Mouse (Mus musculus) ES-Bruce4 (cell line): ENCODE results near the gene Ints14.

ENCODE experiments used
- CTCF ChIP-seq: IDR thresholded peaks from one replicate; pipeline ENCODE4 v1.8.1; 2011; ENCODE audit warnings: low read depth, low read length
- POLR2A ChIP-seq: IDR thresholded peaks from one replicate; pipeline ENCODE4 v1.8.1; 2011; ENCODE audit warnings: low read length; ENCODE audit not compliant: insufficient read depth

DNA sequence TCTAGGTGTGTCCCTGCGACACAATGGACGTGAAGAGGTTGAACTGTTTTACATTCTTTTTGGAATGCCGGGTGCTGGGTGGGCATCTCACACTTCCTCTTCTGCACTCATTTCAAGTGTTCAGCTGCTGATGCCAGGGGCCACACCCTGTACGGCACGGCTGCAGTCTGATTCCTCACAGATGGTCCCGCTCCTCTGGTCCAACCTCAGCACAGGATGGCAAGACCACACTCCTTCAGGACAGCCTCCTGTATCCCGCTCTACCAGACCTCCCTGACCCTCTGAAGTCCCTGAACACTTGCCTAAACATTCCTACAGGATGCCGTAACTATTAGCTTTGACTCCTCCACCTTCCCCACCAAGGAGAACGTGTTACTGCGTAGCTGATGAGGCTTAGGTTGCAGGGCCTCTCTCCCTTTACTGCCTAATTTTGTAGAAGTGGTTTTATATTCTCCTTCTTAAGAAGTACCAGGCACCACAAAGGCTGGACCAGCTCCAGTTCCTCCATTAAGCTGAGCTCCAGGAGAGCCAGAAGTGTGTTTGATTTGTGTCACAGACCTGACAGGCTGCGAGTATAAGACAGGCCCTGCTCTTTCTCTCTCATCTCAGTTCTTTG, 19.9 kb upstream of the Ints14 start:
- no peak for TF ChIP-seq CTCF
- no peak for TF ChIP-seq POLR2A
